Mouse (Mus musculus) frontal cortex, postnatal 10 days (tissue): Measurements from ENCODE around the gene Mcpt4.
"Not testable (repeated sequence)": the region's sequence is repeated elsewhere in the genome, so short reads cannot be mapped to it uniquely, and the experiment has no call there.

Experiments used
- DNase-seq, 2 experiments: peaks; one replicate each; pipeline ENCODE4 v3.0.0; 2022; ENCODE audit warnings: low spot score in 2 of 2, mixed read lengths in 1 of 2

The Mcpt4 gene

DNA sequence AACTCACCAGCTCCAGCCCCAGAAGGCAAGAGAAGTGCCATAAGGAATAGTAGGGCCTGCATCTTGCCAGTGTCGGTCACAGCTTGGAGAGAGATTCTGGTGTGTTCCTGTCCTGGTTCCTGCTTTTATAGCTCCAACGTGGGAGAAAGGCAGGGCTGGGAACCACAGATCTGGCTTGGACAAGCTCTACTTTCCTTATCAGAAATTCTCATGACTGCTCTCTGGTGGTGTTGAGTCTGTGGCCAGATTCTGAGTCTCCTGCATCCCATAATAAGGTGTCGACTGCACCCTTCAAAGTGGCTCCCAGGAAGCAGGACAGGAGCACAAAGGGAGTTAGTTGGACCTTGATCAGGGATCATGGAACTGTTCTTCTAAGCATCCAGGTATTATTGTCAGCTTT is at the start of gene Mcpt4:
Mcpt4 (minus strand) TSS at position 101 of the 400 bp plus-strand sequence.
- DNase-seq: not testable (repeated sequence)

DNA sequence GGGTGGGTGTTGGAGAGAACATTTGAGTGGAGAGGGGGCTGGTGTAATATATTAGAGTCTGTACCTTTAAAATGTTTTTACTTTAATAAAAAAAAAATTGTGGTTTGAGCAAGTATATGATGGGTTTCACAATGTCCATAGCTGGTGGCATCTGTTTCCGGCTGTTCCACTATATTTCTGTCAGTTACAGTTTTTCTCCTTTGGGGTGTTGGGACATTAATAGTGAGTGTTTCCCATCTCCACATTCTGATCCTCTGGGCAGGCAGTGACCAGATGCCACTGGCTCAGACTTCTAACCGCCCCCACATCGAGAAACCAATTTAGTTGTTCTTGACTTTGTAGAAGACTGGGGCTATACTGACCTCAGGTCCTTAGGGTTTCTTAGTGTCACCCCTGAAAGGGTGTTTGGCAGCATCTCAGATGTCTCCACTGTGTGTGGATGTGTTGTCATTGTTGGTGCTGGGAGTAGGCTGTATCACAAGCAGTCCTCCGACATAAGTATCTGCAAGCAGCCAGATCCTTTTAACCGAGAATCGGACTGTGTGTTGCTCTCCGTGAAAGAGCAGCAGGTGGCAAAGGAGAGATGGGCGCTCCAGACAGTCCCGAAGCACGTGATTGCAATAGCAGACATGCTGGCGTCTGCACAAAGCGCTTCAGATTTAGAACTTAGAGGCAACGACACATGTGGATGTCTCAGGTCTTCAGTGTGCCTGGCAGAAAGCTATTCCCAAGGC is 43.5 kb upstream of the Mcpt4 start:
- no peak for DNase-seq

DNA sequence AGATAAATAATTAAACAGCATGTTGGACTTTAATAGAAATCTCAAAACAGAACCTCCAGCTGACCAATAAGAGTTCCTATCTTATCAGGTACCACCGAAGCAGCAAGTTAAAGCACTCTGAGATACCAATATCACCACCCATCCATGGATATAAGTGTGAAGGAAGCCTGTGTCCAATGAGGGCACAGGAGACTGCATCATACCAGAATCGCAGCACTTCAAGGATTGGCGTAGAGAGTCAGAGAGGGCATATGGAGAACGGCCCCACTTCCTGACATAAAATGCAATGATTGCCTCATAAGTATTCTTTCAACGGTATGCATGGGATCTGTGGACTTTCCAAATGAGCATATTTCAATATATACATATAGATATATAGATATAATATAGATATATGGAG is 42.9 kb upstream of the Mcpt4 start:
- no peak for DNase-seq

DNA sequence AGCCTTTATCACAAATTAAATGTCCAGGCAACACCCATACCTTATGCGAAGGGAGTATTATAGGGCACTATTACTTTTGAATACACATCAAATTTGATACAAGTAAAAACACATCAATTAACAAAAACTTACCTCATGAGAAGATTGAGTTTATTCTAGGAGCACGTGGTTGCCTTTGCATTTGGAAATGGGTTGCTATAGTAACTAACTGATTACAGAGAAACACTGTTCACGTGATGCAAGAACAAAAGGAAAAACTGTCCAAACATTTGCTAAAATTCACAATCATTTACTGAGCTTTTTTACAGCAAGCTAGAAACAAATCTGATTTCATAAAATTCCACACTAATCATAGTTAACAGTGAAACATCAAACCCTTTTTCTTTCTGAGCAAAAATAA is 41.3 kb upstream of the Mcpt4 start:
- DNase-seq: no peak

DNA sequence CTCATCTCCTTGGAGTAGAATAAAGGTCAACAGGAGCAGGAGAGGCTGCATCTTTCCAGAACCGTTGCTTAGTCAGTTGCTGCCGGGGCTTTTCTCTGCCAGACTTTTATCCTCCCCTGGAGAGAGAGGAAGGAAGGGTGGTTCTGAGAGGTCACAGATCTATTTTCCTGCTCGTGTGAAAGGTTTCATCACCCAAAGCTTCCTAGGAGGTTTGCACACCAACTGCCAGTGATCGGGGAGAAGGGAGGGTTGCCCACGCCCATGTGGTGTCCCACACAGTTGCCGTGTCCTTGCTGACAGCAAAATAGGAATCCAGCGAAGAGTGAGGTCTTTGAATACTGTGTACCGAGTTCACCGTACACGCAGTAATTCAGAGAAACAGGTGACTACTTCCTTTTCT is 40.3 kb upstream of the Mcpt4 start, which contains the start of gene Ctsg:
Ctsg (minus strand) TSS at position 189 of the 400 bp plus-strand sequence.
- DNase-seq: no peak

DNA sequence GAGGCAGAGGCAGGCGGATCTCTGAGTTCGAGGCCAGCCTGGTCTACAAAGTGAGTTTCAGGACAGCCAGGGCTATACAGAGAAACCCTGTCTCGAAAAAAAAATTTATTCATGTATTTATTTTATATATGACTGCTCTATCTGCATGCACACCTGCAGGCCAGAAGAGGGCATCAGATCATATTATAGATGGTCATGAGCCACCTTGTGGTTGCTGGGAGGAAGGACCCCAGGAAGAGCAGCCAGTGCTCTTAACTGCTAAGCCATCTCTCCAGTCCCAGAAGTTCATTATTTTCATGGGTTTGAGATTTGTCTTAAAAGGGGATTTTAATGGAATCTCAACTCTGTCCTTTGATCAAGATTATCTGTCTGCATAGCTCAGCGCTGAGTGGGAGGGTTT is 36.8 kb upstream of the Mcpt4 start:
- DNase-seq: no peak

DNA sequence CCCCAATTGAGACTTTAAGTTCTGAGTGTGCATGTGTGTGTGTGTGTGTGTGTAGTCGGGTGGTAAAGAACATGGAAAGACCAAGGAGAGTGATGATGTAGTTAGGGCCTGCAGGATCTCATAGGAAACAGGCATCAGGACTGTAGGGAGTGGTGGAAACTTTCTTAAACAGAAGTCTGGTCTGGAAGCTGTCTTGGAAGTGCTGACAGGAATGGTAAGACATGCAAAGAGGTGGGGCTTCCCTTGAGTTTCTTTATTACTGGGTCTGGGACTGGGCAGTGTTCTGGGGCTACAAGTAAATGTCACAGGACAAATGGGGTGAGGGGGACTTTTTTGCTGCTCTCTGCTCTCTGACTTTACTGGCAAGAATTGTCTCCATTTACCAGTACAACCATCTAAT is 35.5 kb upstream of the Mcpt4 start:
- no peak for DNase-seq

DNA sequence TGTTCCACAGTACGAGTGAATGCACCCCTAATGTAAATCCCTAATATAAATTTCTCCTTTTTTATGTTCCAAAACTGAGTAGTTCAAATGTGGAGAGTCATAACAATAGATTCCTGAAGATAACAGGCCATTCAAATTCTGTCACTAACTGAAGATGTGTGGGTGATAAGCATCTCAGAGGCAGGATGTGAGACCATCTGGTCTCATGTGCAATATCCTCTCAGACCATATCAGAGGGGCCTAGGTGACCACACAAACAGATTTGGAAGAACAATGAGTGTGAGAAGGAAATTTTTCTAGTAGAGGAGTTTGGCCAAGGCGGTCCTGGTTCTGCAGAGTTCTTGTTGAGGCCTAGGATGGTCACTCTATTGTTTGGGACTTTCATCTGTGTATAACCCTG is 31.2 kb upstream of the Mcpt4 start:
- no peak for DNase-seq

DNA sequence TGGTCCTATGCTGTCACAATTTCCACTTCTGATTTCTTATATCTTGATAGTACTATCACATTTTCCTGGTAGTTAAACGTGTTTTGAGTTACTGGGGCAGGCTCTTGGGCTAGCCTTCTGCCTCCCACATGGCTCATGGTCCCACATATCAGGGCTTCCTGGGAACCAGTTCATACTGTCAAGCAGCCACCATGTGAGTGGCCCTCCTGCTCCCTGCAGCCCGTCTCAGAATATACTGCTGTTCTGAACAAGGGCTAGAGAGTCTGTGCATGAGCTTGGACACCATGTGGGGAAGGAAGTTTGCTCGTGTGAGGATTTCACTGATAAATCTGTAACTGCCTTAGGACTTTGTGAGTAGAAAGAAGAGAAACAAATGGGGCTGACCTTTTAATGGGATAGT is 24.6 kb upstream of the Mcpt4 start:
- no peak for DNase-seq

DNA sequence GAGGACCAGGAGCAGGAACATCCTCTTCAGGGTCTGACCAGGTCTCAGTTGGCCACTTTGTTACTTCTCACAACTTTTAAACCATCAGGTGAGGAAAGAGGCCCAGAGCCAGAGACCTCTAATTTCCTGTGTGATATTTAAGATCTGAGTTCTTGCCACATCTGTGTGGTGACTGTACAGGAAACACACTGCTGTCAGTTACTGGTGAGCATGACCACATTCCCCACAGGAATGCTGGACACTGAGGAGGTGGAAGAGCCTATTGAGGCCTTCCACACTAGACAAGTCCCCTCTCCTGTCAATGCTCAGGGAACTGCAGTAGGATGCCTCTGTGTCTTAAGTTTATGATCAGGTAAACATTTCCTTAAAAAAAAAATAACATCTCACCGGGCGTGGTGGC is 23.1 kb upstream of the Mcpt4 start, which contains the start of gene Mcpt8:
Mcpt8 (minus strand) TSS at position 107 of the 400 bp plus-strand sequence.
- no peak for DNase-seq

DNA sequence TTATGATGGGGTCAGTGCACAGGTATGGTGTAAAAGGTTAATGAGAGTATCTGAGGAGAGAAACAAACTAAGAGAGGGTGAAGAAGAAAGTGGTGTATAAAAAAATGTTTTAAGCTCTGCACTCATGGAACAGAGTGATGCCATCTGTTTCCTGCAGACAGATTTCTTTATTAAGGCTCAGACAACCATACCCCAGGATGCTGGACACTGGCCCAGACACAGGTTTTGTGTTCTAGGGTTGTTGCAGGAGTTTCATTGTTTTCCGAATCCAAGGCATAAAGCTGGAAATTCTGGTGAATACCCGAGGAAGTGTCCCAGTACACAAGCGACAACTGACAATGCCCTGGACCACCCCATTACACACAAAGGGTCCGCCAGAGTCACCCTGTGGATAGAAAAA is 19.9 kb upstream of the Mcpt4 start:
- DNase-seq: no peak

DNA sequence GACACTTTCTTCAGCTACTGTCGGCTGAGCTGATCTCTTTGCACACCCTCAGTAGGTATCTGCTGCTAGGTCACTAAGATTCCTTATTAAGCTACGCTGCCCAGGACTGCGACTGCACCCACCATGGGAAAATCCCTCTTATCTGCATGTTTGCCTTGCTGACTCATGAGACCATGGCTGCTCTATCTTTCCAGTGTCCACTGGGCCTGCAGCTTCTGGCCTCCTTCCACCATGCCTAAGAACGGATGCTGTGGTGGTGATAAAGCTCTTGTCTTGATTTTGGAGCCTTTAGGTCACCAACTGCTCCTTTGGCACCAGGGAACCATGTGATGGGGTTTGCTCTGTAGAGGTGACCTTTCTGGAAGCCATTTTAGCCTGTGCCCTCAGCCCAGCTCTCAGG is 4.4 kb downstream of the Mcpt4 start:
- no peak for DNase-seq

DNA sequence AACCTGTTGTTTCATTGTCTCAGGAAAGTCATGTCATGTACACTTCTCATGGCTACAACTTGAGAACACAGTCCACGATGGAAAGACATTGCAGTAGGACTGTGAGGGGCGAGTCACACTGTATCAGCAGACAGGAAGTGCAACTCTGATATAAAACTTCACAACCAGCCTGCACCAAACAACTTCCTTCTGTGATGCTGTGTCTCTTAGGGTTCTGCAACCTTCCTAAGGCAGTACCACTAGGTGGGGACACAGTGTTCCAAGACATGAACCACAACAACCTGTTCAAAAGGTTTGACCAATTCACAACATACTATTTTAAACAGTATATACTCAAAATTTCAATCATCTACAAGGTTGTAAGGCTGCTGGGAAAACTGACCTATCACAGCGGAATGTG is 6.7 kb downstream of the Mcpt4 start:
- DNase-seq: no peak

DNA sequence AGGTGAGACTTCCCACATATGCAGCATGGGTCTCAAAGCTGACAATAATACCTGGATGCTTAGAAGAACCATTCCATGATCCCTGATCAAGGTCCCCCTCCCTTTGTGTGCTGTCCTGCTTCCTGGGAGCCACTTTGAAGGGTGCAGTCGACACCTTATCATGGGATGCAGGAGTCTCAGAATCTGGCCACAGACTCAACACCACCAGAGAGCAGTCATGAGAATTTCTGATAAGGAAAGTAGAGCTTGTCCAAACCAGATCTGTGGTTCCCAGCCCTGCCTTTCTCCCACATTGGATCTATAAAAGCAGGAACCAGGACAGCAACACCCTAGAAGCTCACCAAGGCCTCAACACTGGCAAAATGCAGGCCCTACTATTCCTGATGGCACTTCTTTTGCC is 20.3 kb downstream of the Mcpt4 start, which contains the start of gene Mcpt2:
Mcpt2 (plus strand) TSS at position 250 of the 400 bp plus-strand sequence.
- DNase-seq: not testable (repeated sequence)

DNA sequence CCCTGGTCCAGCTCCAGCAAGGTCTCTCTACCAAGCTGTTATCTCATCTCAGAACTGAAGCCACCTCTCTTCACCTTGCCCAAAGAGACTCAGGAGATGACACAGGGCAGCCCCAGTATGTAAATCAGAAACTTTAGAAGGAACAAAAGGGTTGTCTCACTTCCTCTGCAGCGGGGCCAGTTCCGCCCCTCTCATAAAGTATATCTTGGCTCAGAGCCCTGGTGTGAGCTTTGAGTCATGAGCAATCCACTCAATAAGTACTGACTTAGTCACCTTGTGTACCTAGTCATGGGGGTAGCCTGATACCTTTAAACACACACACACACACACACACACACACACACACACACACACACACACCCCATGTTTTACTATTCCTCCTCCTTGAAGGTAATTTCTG is 27.7 kb downstream of the Mcpt4 start:
- no peak for DNase-seq

DNA sequence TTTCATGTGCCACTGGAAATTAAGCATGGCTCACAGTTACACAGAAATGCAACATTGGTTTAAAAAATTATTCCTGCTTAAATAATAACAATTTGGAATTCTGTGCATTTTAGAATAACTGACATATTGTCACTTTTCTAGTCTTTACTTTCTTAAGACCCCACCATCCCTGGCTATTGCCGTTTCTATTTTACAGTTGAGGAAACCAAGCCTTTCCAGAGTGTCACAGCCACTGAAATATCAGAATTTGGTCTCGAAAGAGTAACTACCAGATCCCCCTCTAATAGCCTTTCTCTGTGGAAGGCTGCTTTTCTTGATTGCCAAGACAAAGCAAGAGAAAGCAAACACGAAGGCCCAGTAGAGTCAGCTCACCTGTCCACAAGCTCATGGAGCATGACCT is 31.7 kb downstream of the Mcpt4 start, which contains the start of gene Mcpt9:
Mcpt9 (minus strand) TSS at position 101 of the 400 bp plus-strand sequence.
- DNase-seq: not testable (repeated sequence)

DNA sequence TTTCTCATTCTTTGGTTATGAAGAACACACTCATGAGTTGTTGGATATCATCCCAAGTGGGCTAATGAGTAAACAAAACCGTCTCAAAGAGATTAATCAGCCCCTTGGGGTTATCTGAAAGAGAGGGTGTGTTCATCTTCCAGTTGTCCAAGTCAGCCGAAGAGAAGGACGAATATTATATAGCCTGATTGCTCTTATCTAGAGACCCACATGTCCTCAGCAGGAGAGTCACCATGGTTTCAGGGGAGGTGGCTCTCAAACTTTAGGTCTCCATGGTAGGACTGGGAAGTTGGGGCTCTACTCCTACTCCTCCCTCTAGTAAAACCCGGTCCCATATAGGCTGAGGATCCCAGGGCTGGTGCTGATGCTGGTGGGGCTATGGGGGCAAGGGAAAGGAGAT is 40.8 kb downstream of the Mcpt4 start:
- DNase-seq: not testable (repeated sequence)

DNA sequence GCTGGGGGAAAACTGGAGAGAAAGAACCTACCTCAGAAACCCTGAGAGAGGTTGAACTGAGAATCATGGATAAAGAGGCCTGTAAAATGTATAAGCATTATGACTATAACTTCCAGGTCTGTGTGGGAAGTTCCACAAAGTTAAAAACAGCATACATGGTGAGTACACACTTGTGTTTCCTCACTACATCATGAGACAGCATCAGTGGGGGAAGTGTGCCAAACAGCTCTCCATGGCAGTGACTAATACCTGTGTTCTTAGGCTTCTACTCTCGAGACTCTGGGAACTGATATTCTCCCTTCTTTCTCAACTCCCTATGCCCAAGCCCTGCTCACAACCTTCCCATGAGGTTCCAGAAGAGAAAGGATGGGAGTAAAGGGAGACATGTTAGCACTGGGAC is 42.7 kb downstream of the Mcpt4 start:
- DNase-seq: no peak

DNA sequence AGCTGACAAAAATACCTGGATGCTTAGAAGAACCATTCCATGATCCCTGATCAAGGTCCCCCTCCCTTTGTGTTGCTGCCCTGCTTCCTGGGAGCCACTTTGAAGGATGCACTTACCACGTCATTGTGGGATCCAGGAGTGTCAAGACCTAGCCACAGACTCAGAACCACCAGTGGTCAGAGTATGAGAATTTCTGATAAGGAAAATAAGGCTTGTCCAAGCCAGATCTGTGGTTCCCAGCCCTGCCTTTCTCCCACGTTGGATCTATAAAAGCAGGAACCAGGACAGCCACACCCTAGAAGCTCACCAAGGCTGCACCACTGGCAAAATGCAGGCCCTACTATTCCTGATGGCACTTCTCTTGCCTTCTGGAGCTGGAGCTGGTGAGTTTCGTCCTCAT is 44.4 kb downstream of the Mcpt4 start, which contains the start of gene Mcpt1:
Mcpt1 (plus strand) TSS at position 301 of the 400 bp plus-strand sequence.
- not testable (repeated sequence) for DNase-seq

DNA sequence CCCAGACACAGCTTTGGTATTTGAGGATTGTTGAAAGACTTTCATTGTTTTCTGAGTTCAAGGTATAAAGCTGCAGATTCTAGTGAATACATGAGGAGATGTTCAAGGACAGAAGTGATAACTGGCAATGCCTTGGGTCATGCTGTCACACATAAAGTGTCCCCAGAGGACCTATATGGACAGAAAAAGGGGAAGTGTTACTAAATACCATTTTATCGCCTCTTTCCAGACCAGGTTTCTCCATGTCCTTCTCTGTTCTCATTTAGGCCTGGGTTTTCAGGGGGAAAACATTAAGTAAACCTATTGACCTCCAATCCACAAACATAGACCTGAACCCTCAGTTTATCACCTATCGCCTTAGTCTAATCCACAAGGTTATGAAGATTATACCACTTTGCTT is 48.2 kb downstream of the Mcpt4 start:
- no peak for DNase-seq

DNA sequence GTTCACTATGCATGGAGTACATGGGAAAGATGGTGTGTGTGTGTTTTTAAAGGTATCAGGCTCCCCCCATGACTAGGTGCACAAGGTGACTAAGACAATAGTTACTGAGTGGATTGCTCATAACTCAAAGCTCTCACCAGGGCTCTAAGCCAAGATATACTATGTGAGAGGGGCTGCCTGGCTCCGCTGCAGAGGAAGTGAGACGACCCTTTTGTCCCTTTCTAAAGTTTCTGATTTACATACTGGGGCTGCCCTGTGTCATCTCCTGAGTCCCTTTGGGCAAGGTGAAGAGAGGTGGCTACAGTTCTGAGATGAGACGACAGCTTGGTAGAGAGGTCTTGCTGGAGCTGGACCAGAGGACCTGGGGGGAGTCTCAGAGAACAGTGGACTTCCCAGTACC is 49.0 kb downstream of the Mcpt4 start:
- no peak for DNase-seq
